Mouse (Mus musculus) layer of hippocampus, adult 18-20 months (tissue): Measurements from ENCODE around the gene Nolc1. TPM values are rescaled to one million over a fixed set of nuclear protein-coding genes. Genes with fewer than 3 reads are reported as not detected.

Experiments used
- total RNA-seq, 2 experiments: library from RNA; stranded (reverse); gene quantifications; 2 replicates each; pipeline ENCODE4 v1.2.3; 2021

Gene Nolc1
- total RNA-seq, 2 experiments from 2014 or later: 56.2 to 56.4 TPM

Other genes with a start within 250 kb of the Nolc1 start
- 10 to 100 TPM; 18.4 to 19.3 TPM for gene Armh3, start 77.4 kb upstream of the Nolc1 start, total RNA-seq
- gene Hps6, start 72.4 kb upstream of the Nolc1 start, total RNA-seq: 1 to 10 TPM; 7.5 to 9.7 TPM
- gene Pprc1, start 31.0 kb upstream of the Nolc1 start, total RNA-seq: 10 to 100 TPM; 31.0 to 36.6 TPM
- 100 to 1,000 TPM; 122 to 123 TPM for gene Ldb1, start 30.6 kb upstream of the Nolc1 start, total RNA-seq
- gene Elovl3, start 56.0 kb downstream of the Nolc1 start, total RNA-seq: not detected
- not detected for gene Pitx3, start 72.5 kb downstream of the Nolc1 start, total RNA-seq
- 10 to 100 TPM; 82.1 to 84.8 TPM for gene Gbf1, start 76.6 kb downstream of the Nolc1 start, total RNA-seq
- 1 to 10 TPM; 2.2 to 2.3 TPM for gene Nfkb2, start 228.5 kb downstream of the Nolc1 start, total RNA-seq